25 mouse cellular contexts compared by ENCODE assay signal in the genomic region with DNA sequence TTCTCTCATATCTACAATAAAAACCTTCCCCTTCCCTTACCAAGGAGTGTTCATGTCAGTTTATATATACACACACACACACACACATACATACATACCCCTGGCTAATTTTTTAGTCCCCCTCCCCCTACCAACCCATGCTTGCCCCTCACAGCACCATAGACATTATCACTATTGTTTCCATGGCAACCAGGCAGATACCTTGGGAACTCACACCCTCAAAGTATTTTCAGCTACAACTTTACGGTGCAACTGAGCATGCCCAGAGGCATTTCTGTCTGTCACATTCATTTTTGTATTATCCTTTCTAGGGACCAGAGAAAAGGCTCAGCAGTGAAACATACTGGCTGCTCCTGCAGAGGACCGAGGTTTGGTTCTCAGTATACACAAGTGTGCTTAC. TPM values are rescaled to one million over a fixed set of nuclear protein-coding genes. Genes with fewer than 3 reads are reported as not detected.
A peak's percentile ranks its signal among the peaks of the same experiment; 100 is the strongest.
DNase-seq lines count a peak whose midpoint lies in the region; ATAC-seq and TF ChIP-seq lines count a peak whose summit lies in the region.
"Had no signal": no experiment of that assay in that cellular context is flagged by ENCODE, and none has a peak within 500 bp of the region (broad histone marks: within the 10 kb centered on the region; RNA-seq: fewer than 3 reads in every experiment).

No protein-coding gene starts in this region.

- peak; percentile 74 for DNase-seq in midbrain, embryonic 14.5 days
- no peak for DNase-seq in midbrain, embryonic 11.5 days (ENCODE audit: low spot score, missing footprints)
- peak; percentile 43 for DNase-seq in forebrain, postnatal 0 days
- no peak for DNase-seq in frontal cortex, postnatal 36 days (ENCODE audit: low spot score in 2 of 2)
- DNase-seq in embryo, embryonic 9.5 days (ENCODE audit: extremely low spot score): no peak
- DNase-seq: adrenal gland, adult 8-10 months; cerebellum, adult 18-20 months; gastrocnemius, postnatal 25 days; heart, adult 18-20 months; kidney, adult 8-10 months; kidney, postnatal 10 days; left cerebral cortex, postnatal 4 days; lung, postnatal 4 days; thymus, adult 18-20 months had no signal

- H3K4me2 ChIP-seq in heart, embryonic 13.5 days: no peak overlapping the region
- no peak overlapping the region for H3K4me2 ChIP-seq in heart, embryonic 12.5 days
- H3K4me2 ChIP-seq in midbrain, embryonic 14.5 days (ENCODE audit: low read length): no peak overlapping the region
- H3K4me2 ChIP-seq in midbrain, embryonic 11.5 days: no peak overlapping the region
- H3K4me2 ChIP-seq in forebrain, postnatal 0 days (ENCODE audit: low read depth): no peak overlapping the region
- H3K4me2 ChIP-seq in midbrain, embryonic 16.5 days (ENCODE audit: low read length): no peak overlapping the region
- H3K4me2 ChIP-seq: embryonic facial prominence, embryonic 15.5 days had no signal

- H3K9me3 ChIP-seq in heart, embryonic 13.5 days: no peaks in the 10 kb centered on the region
- no peaks in the 10 kb centered on the region for H3K9me3 ChIP-seq in heart, embryonic 12.5 days (replicated peaks)
- H3K9me3 ChIP-seq in midbrain, embryonic 14.5 days (ENCODE audit: control insufficient read depth, low read length): no peaks in the 10 kb centered on the region
- H3K9me3 ChIP-seq in midbrain, embryonic 11.5 days (ENCODE audit: control insufficient read depth, low read length): no peaks in the 10 kb centered on the region
- no peaks in the 10 kb centered on the region for H3K9me3 ChIP-seq in forebrain, postnatal 0 days (ENCODE audit: low read length)
- no peaks in the 10 kb centered on the region for H3K9me3 ChIP-seq in midbrain, embryonic 16.5 days (replicated peaks; ENCODE audit: control insufficient read depth, low read length, poor library complexity, severe bottlenecking)
- H3K9me3 ChIP-seq: embryonic facial prominence, embryonic 15.5 days had no signal

- 57% methylated on average over 2 of the region's 2 CpGs for WGBS in heart, embryonic 13.5 days
- WGBS in heart, embryonic 12.5 days: 57% methylated on average over 2 of the region's 2 CpGs
- 49% methylated on average over 2 of the region's 2 CpGs for WGBS in midbrain, embryonic 14.5 days
- WGBS in midbrain, embryonic 11.5 days: 82% methylated on average over 2 of the region's 2 CpGs
- WGBS in forebrain, postnatal 0 days: 61% methylated on average over 2 of the region's 2 CpGs
- WGBS in midbrain, embryonic 16.5 days: 42% methylated on average over 2 of the region's 2 CpGs

- H3K4me3 ChIP-seq in heart, embryonic 13.5 days: no peak overlapping the region
- no peak overlapping the region for H3K4me3 ChIP-seq in heart, embryonic 12.5 days
- H3K4me3 ChIP-seq in midbrain, embryonic 14.5 days (replicated peaks; ENCODE audit: low read depth, low read length): no peak overlapping the region
- no peak overlapping the region for H3K4me3 ChIP-seq in midbrain, embryonic 11.5 days (ENCODE audit: low read depth, low read length)
- H3K4me3 ChIP-seq in forebrain, postnatal 0 days (ENCODE audit: low read depth, low read length): no peak overlapping the region
- no peak overlapping the region for H3K4me3 ChIP-seq in midbrain, embryonic 16.5 days (ENCODE audit: low read depth, low read length)
- H3K4me3 ChIP-seq: embryonic facial prominence, embryonic 15.5 days had no signal

- H3K36me3 ChIP-seq in heart, embryonic 13.5 days: no peaks in the 10 kb centered on the region
- H3K36me3 ChIP-seq in heart, embryonic 12.5 days: no peaks in the 10 kb centered on the region
- H3K36me3 ChIP-seq in midbrain, embryonic 14.5 days (ENCODE audit: control insufficient read depth, insufficient read depth, low read length): peaks cover 46% of the 10 kb centered on the region
- H3K36me3 ChIP-seq in midbrain, embryonic 11.5 days (ENCODE audit: control insufficient read depth, insufficient read depth, low read length): no peaks in the 10 kb centered on the region
- H3K36me3 ChIP-seq in forebrain, postnatal 0 days (ENCODE audit: insufficient read depth): peaks cover 54% of the 10 kb centered on the region
- H3K36me3 ChIP-seq in midbrain, embryonic 16.5 days (ENCODE audit: control insufficient read depth, insufficient read depth, low read length): peaks cover 18% of the 10 kb centered on the region
- H3K36me3 ChIP-seq: embryonic facial prominence, embryonic 15.5 days had no signal

- no peak overlapping the region for H3K9ac ChIP-seq in heart, embryonic 13.5 days
- H3K9ac ChIP-seq in heart, embryonic 12.5 days: no peak overlapping the region
- H3K9ac ChIP-seq in midbrain, embryonic 14.5 days (replicated peaks; ENCODE audit: low read length): no peak overlapping the region
- no peak overlapping the region for H3K9ac ChIP-seq in midbrain, embryonic 11.5 days (ENCODE audit: low read length)
- no peak overlapping the region for H3K9ac ChIP-seq in forebrain, postnatal 0 days
- H3K9ac ChIP-seq in midbrain, embryonic 16.5 days (ENCODE audit: low read depth, low read length): no peak overlapping the region
- H3K9ac ChIP-seq: embryonic facial prominence, embryonic 15.5 days had no signal

- H3K4me1 ChIP-seq in heart, embryonic 13.5 days: peaks cover 17% of the 10 kb centered on the region
- H3K4me1 ChIP-seq in heart, embryonic 12.5 days (replicated peaks): peaks cover 30% of the 10 kb centered on the region
- H3K4me1 ChIP-seq in midbrain, embryonic 14.5 days (ENCODE audit: control insufficient read depth, insufficient read depth, low read length): peaks cover 30% of the 10 kb centered on the region
- H3K4me1 ChIP-seq in midbrain, embryonic 11.5 days (ENCODE audit: control insufficient read depth, insufficient read depth, low read length): peaks cover 9% of the 10 kb centered on the region
- no peaks in the 10 kb centered on the region for H3K4me1 ChIP-seq in forebrain, postnatal 0 days (ENCODE audit: insufficient read depth)
- peaks cover 35% of the 10 kb centered on the region for H3K4me1 ChIP-seq in midbrain, embryonic 16.5 days (ENCODE audit: control insufficient read depth, insufficient read depth, low read length)

- no peaks in the 10 kb centered on the region; the same call in 1 of the 2 replicates for H3K27me3 ChIP-seq in heart, embryonic 13.5 days (replicated peaks)
- H3K27me3 ChIP-seq in heart, embryonic 12.5 days (replicated peaks): no peaks in the 10 kb centered on the region
- no peaks in the 10 kb centered on the region for H3K27me3 ChIP-seq in midbrain, embryonic 14.5 days (ENCODE audit: control insufficient read depth, insufficient read depth, low read length)
- no peaks in the 10 kb centered on the region for H3K27me3 ChIP-seq in midbrain, embryonic 11.5 days (ENCODE audit: control insufficient read depth, insufficient read depth, low read length)
- no peaks in the 10 kb centered on the region for H3K27me3 ChIP-seq in forebrain, postnatal 0 days (ENCODE audit: insufficient read depth, low read length)
- no peaks in the 10 kb centered on the region for H3K27me3 ChIP-seq in midbrain, embryonic 16.5 days (ENCODE audit: control insufficient read depth, insufficient read depth, low read depth, low read length)
- H3K27me3 ChIP-seq: embryonic facial prominence, embryonic 15.5 days had no signal

- no peak for TF ChIP-seq CTCF in forebrain, postnatal 0 days (IDR thresholded peaks at IDR 0.05; ENCODE audit: low read depth)

- ATAC-seq in heart, embryonic 13.5 days (ENCODE audit: extremely low read depth, insufficient number of reproducible peaks, low FRiP score, low TSS enrichment): no peak
- no peak for ATAC-seq in heart, embryonic 12.5 days (ENCODE audit: insufficient number of reproducible peaks, low FRiP score)
- ATAC-seq in midbrain, embryonic 14.5 days (ENCODE audit: low FRiP score, low TSS enrichment): no peak
- no peak for ATAC-seq in midbrain, embryonic 11.5 days (ENCODE audit: low FRiP score)
- peak; percentile 23 for ATAC-seq in forebrain, postnatal 0 days
- 0 out of 2 replicates have a peak, but pooled peaks have one; percentile 12 for ATAC-seq in midbrain, embryonic 16.5 days
- ATAC-seq: inflammation-experienced regulatory T-cells, adult 6 months had no signal

- H3K27ac ChIP-seq in heart, embryonic 13.5 days (replicated peaks): peak overlapping the region; percentile 51
- H3K27ac ChIP-seq in heart, embryonic 12.5 days (ENCODE audit: poor library complexity, severe bottlenecking): no peak overlapping the region
- peak overlapping the region; percentile 92 for H3K27ac ChIP-seq in midbrain, embryonic 14.5 days (replicated peaks; ENCODE audit: low read depth, low read length)
- H3K27ac ChIP-seq in midbrain, embryonic 11.5 days (ENCODE audit: low read depth, low read length): no peak overlapping the region
- H3K27ac ChIP-seq in forebrain, postnatal 0 days (ENCODE audit: low read depth, low read length): no peak overlapping the region; the same call in 1 of the 2 replicates
- H3K27ac ChIP-seq in midbrain, embryonic 16.5 days (ENCODE audit: low read length): peak overlapping the region; percentile 93
- H3K27ac ChIP-seq: embryonic facial prominence, embryonic 15.5 days had no signal

RNA-seq across cellular contexts. Expression of a gene that starts 15.1 kb away (rescaled TPM):
- polyA plus RNA-seq in heart, embryonic 13.5 days (2015; fragmentation: Nextera tagmentation; extraction: Ambion mirVana): 0.06 and 0.09 TPM in 2 replicates
- polyA plus RNA-seq in heart, embryonic 12.5 days (2016; fragmentation: Nextera tagmentation; extraction: Ambion mirVana): 0.09 and 0.10 TPM in 2 replicates
- polyA plus RNA-seq in midbrain, embryonic 14.5 days (2014; fragmentation: Nextera tagmentation; extraction: Ambion mirVana): 7.9 and 8.7 TPM in 2 replicates
- 1.1 and 1.2 TPM in 2 replicates for polyA plus RNA-seq in midbrain, embryonic 11.5 days (2014; fragmentation: Nextera tagmentation; extraction: Ambion mirVana)
- 11.1 and 12.2 TPM in 2 replicates for total RNA-seq in forebrain, postnatal 0 days (2014; rRNA removed)
- polyA plus RNA-seq in forebrain, postnatal 0 days (2015; fragmentation: Nextera tagmentation; extraction: Ambion mirVana): 9.9 and 15.9 TPM in 2 replicates
- polyA plus RNA-seq in midbrain, embryonic 16.5 days (2015; fragmentation: Nextera tagmentation; extraction: Ambion mirVana): 9.9 and 12.5 TPM in 2 replicates
- total RNA-seq: adrenal gland, adult 8-10 months; gastrocnemius, postnatal 25 days; heart, adult 18-20 months; heart, postnatal 25 days; liver, adult 2 months; megakaryocyte-erythroid progenitor cell, adult 5-6 weeks had no signal
- polyA plus RNA-seq: liver, adult 2 months; liver, embryonic 16.5 days; small intestine, adult 2 months had no signal

RNA-seq across cellular contexts. Expression of a gene that starts 53.9 kb away (rescaled TPM):
- polyA plus RNA-seq in heart, embryonic 13.5 days (2015; fragmentation: Nextera tagmentation; extraction: Ambion mirVana): 13.0 TPM in 2 replicates
- polyA plus RNA-seq in heart, embryonic 12.5 days (2016; fragmentation: Nextera tagmentation; extraction: Ambion mirVana): 21.7 and 22.9 TPM in 2 replicates
- 0.72 TPM in 1 of 2 replicates, not detected in the other for polyA plus RNA-seq in midbrain, embryonic 14.5 days (2014; fragmentation: Nextera tagmentation; extraction: Ambion mirVana)
- polyA plus RNA-seq in midbrain, embryonic 11.5 days (2014; fragmentation: Nextera tagmentation; extraction: Ambion mirVana): 1.0 and 1.4 TPM in 2 replicates
- total RNA-seq in forebrain, postnatal 0 days (2014; rRNA removed): 0.14 and 0.38 TPM in 2 replicates
- 0.06 and 0.07 TPM in 2 replicates for polyA plus RNA-seq in forebrain, postnatal 0 days (2015; fragmentation: Nextera tagmentation; extraction: Ambion mirVana)
- polyA plus RNA-seq in midbrain, embryonic 16.5 days (2015; fragmentation: Nextera tagmentation; extraction: Ambion mirVana): 0.15 and 0.52 TPM in 2 replicates
- total RNA-seq: gastrocnemius, postnatal 25 days; heart, adult 18-20 months; liver, adult 2 months; megakaryocyte-erythroid progenitor cell, adult 5-6 weeks had no signal
- polyA plus RNA-seq: liver, adult 2 months; neural tube, embryonic 14.5 days had no signal

Comparison
In these comparisons a context has a peak if more than half of its experiments do, and no peak if none do; other contexts are left out.
1. ATAC-seq: peak in forebrain, postnatal 0 days (single experiment) and midbrain, embryonic 16.5 days (single experiment); none in heart, embryonic 13.5 days (single experiment), heart, embryonic 12.5 days (single experiment), midbrain, embryonic 14.5 days (single experiment) and midbrain, embryonic 11.5 days (single experiment).
2. H3K27ac ChIP-seq: peak in heart, embryonic 13.5 days (single experiment), midbrain, embryonic 14.5 days (single experiment) and midbrain, embryonic 16.5 days (single experiment); none in heart, embryonic 12.5 days (single experiment), midbrain, embryonic 11.5 days (single experiment) and forebrain, postnatal 0 days (single experiment).
3. DNase-seq: peak in midbrain, embryonic 14.5 days (single experiment) and forebrain, postnatal 0 days (single experiment); none in midbrain, embryonic 11.5 days (single experiment), frontal cortex, postnatal 36 days (0 of 2) and embryo, embryonic 9.5 days (single experiment).